Mouse (Mus musculus) adrenal gland, adult 8-10 months (tissue): ENCODE measurements around the gene Ascc3. TPM values are rescaled to one million over a fixed set of nuclear protein-coding genes. Genes with fewer than 3 reads are reported as not detected.
A peak's percentile ranks its signal among the peaks of the same experiment; 100 is the strongest.

ENCODE experiments used
- DNase-seq: peaks from one replicate; pipeline ENCODE4 v3.0.0; 2022
- total RNA-seq, 4 experiments: library from RNA; stranded (reverse); gene quantifications; 2 replicates each; pipeline ENCODE4 v1.2.4; 2022

Gene Ascc3
- total RNA-seq, result 10 to 100 TPM; 30.5 to 44.6 (median 35.9) TPM

DNA sequence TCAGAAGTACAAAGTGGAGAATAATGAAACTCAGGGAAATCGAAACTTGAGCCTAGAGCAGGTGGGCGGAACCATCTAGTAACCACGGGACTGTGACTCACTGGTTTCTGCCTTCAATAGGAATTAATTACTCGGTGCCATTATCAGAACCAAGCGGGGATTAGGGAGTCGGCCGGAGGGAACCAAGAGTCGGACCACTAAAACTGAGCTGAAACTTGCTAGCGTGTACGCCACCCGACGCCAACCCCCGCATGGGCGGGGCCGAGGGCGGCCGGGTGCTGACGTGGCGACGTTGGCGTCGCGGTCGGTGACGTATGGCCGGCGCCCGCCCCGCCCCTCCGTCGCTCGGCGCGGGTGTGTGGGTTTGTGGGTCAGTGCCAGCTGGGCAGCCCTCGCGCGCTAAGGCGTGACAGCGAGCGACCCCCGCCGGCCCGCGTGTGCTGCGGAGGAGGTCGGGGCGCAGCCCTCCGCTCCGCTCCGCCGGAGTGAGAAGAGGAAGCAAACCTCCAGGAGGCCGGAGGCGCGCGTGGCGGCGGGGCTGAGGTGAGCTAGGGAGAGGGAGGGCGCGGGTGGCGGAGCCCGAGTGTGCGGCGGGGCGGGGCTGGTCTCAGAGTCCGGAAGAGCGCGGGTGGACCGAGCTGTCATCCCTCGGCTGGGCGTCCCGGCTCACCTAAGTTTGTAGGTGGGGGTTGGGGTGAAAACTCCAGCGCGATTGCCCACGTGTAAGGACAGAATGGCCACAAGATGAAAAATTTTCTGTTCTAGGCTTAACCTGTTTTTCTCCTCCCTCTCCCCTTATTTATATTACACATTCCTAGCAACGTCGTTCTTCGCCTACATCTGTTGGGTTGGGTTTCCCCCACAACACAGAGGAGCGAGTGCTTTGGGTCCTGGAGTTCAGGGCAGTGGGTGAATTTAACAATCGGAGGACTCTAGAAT, at the start of gene Ascc3:
TSS of gene Ascc3 (plus strand) at position 315 of the 939 bp plus-strand sequence.
- peak; percentile 91 for DNase-seq

DNA sequence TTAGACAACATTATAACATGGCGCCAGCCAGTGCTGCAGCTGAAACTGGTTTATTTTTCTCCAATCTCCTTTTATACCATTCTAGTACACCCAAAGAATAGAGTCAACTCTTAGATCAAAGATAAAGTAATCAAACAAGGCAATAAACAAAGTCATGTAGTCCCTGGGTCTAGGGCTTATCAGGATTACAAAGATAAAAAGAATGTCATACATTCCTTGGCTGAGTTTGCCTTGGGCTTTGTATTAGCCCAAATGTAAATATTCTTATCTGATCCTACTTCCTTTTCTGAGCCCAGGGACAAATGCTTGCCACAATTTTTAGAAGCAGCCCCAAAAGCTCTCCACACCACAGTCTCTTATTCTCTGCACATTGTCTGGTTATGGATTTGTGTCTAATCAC, 7.7 kb upstream of the Ascc3 start:
- no peak for DNase-seq

DNA sequence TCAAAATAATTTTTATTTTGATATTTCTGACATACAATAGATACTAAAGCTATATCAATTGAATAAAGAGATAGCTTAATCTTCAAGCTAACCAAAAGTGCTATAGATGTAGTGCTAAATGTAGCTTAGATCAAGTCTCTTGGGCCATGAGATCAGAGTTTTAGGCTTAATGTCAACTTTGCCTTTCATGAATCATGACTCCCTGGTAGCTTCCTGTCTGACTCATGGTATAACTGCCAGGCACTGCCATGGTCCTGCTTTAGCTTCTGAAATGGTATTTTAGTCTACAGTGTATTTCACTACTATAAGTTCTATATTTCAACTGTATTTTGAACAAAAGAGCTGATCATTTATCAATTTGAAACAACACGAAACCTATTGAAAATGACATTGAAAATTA, 5.9 kb upstream of the Ascc3 start:
- DNase-seq, result no peak

DNA sequence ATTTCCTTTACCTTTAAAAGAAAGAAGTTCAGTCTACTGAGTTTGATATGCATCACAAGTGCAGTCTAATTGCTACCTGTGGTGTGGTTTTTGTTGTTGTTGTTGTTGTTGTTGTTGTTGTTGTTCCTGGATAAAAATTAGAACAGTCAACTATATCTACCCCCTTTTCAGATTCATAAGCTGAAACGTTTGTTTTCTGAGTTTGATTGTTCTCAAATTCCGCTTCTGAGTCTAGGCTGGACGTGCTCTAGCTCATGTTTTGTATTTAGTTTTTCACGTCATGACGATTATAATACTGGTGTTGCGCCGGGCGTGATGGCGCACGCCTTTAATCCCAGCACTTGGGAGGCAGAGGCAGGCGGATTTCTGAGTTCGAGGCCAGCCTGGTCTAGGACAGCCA, 902 bp downstream of the Ascc3 start:
- DNase-seq, result no peak

DNA sequence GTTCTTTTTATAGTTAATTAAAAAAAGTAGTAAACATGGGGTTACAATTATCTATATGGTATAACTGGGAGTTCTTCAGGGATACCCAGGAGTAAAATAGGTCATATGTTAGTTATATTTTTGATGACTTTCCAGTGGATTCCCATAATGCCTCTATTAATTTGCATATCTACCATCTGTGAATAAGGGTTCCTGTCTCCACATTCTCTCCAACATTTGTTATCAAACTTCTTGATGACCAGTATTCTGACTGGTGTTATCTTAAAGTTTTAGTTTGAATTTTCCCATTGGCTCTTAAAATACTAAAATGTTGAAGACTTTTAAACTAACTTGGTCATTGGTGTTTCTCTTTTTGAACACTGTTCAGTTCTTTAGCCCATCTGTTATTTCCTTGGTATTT, 2.9 kb downstream of the Ascc3 start:
- no peak for DNase-seq

DNA sequence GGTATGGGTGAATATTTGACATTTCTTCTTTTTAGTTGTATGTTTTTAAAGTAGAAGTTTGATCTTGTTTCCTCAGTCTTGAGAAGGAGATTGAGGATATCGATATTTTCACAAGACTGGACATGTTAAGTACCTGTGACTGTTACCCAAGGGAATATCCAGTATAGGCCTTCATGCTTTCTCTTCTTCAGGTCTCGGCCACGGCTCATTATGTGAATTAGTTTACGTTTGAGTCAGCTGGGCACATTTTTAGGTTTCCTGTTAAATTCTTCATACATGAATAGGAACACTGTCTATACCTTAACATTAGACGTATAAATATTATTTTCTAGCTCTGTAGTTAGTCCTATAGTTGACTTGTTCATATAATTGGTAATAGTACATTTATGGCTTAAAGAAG, 12.4 kb downstream of the Ascc3 start:
- DNase-seq, result no peak

DNA sequence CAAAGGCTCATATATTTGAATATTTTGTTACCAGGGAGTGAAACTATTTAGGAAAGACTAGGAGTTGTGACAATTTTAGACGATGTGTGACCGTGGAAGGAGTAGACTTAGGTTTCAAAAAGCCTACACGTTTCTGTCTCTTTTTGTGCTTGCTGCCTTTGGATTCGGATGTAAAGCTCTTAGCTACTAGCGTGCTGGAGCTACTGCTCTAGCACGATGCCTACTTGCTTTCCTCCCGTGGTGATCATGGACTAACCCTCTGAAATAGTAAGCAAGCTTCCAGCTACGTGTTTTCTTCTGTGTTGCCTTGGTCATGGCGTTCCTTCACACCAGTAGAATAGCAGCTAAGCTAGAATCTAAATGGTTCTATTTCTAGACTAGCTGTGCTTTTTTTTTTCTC, 21.4 kb downstream of the Ascc3 start:
- DNase-seq, result no peak

DNA sequence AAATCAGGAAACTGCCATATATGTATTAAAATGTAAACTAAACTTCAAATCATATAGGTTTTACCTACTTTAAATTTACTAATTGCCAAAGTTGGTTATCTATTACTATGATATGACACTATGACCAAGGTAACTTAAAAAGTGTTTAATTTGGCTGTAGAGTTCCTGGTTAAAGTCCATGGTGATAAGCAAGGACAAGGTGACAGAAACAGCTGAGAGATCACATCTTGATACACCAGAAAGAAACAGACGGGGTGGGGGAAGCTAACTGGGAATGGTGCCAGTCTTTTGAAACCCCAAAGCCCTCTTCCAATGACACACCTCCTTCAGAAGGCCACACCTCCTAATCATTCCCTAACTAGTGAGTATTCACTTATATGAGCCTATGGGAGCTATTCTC, 33.4 kb downstream of the Ascc3 start:
- no peak for DNase-seq

DNA sequence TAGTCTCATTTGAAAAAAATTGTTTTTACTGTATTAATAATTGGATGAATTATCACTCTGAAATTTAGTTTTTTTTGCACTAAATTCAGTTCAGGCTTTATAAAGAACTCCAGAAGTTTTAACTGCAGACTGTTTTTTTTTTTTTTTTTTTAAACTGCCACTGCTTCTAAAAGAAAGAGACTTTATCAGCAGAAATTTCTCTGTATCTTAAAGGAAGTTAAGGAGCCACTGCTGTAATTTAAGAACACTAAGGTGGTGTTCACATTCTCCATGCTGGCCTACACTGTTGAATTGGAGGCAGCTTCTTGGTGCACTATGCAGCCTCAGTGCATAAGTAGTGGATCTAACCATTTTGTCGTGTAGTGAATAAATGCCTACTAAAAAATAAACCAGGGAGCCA, 47.1 kb downstream of the Ascc3 start:
- DNase-seq, result no peak

DNA sequence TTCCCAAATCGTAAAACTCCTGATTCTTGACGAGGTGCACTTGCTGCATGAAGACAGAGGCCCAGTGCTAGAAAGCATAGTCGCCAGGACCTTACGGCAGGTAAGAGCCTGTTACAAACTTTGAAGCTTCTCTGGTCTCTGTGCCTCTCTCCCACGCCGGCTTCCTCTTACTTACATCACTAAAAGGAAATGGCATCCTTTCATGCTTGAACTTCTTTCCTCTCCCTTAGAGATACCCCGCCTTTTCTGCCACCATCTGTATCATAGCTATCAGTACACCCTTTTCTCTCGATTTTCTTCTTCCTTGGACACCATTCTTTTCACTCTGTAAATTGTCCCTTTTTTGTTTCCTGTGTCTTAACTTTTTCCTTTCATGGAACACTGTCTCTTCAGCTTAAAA, 58.1 kb downstream of the Ascc3 start:
- DNase-seq, result no peak

DNA sequence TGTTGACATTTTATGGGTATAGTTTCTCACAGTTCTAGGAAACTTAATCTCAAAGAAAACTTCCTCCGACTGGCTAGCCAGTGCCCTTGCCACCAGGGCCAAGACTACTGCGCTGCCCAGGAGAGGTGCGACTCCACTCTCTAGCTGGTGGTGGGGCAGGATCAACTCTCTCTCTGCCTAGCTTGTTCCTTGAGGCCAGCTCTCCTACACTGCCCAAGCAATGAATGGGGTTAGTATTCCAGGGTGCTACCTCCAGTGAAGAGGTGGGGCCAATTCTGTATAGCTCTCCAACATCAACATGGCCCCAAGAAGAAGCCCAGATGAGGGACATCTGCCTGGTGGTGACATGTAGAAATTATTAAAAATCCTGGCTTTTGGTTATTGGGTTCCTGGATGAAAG, 61.1 kb downstream of the Ascc3 start:
- DNase-seq, result no peak

DNA sequence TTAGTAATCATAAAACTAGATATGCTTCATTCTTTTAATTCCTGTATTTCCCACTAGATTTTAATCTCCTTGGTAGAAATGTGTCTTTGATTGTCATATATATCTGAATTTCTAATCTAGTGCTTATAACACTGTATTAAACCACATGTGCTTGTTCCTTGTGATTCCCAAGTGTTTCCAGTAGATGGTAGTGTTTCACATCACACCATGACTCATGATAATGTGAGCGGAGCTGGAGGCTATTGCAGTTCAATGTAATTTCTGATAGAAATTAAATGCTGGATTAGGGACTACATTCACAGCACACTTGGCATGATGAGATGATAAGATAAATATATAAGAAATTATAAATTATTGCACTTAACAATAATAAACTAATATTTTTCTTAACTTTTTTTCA, 64.9 kb downstream of the Ascc3 start:
- DNase-seq, result no peak

DNA sequence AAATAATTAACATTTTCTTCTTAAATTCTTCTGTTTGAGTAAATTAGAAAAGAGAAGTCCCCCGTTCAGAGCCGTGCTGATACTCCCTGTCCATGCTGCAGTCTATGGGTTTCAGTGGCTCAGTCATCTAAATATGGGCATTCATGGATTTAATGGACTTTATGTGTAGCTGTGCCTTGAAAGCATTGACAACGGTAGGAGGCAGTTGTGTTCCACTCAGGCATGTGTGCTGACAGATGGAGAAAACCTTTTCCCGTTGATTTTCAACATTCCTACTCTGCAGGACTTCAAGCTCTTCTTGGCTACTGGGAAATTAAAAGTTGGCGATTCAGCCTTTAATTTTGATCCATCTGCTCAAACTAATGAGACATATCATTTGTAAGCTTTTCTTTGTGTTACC, 79.0 kb downstream of the Ascc3 start:
- no peak for DNase-seq

DNA sequence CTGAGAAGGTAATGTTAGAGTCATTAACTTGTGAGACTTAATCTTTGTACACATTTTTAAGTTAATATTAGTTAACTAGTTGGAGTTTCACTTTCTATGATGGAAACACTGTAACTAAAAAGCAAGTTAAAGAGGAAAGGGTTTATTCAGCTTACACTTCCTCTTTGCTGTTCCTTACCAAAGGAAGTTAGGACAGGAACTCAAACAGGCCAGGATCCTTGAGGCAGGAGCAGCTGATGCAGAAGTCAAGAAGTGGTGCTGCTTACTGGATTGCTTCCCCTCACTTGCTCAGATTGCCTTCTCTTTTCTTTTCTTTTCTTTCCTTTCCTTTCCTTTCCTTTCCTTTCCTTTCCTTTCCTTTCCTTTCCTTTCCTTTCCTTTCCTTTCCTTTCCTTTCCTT, 97.9 kb downstream of the Ascc3 start:
- DNase-seq, result no peak

DNA sequence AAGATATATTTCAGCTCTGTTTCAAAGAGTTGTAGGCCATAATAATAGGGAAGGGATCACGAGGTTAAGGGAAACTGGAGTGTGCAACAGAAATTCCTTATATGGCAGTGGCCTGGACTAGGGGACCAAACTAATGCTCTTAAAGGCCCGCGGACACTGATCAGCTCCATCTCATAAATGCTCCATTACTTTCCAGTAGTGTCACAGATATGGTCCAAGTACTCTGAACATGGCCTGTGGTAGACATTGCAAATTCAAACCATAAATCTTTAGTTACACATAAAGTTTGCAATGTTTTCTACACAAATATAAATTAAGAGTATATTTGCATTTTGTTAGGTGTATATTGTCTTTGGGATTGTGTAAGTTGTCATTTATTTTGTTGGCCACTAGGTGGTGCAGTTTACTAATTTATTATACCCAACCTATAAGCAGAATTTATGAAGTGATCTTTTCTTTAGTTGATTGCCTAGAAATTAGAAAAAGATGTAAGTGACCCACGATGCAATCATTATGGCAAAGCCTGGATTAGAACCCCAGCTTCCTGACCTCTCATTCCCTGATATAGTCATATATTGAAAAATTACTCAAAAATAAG, 106.5 kb downstream of the Ascc3 start:
- no peak for DNase-seq

DNA sequence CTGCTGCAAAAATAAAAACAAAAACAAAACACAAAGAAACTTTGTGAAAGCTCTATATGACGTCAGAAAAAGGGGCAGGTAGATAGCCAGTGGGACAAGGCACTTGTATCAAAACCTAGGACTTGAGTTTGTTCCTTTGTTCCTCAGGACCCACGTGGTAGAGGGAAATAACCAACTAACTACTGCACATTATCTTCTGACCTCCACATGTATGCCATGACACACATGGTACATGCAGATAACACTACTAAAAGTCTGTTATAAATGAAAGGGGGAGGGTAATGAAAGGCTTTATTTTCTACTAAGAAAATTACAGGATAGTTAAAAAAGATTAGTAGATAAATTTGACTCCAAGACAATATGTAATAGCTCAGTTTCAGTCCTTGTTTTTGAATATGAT, 109.3 kb downstream of the Ascc3 start:
- DNase-seq, result no peak

DNA sequence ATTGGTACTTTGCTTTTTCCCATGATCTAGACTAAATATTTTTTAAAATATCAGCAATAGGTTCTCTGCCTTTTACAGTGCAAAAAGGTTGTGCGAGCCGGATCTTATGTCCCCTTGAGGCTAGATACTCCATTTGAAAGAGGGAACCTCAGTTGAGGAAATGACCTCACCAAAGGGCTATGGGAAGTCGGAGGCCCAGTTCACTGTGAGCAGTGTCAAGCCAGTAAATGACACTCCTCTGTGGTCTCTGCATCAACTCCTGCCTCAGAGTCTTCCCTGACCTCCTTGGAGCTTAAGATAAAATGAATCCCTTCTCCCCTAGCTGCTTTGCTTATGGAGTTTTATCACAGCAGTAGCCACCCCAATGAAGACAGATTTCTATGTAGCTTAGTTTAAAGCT, 109.9 kb downstream of the Ascc3 start:
- no peak for DNase-seq

DNA sequence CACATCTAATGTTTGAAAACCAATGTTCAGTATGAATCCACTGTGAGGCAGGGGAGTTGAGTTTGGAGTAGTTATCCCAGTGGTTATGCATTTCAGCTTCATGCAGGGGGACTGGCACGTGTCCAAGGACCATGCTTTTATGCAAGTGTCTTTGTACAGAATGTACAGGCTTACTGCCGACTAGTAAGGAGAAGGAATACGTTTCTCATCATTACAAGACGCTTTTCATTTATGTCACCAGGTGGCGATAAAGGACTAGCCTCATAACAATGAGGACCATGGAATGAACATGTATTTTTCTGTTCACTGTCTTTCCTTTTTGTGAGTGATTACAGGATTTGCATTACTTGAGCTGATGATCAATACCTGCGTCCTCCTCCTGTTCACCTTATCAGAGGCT, 111.7 kb downstream of the Ascc3 start:
- no peak for DNase-seq

DNA sequence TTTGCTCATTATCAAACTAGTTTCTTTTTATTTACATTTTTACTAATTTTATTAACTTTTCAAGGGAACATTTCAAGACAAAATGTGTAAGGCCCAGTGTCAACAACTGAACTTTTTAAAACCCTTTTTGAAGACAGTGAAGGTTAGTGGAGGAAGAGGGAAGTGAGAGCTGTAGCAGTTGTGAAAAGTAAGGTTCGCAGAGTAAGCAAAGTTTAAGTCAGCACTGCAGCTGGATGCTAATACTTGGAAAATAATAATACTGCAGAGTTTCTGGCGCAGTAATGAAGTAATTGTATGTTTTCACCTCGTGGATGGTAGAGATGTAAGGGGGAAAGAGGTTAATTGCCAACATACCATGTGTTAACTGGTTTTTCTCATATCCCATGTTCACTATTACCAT, 112.4 kb downstream of the Ascc3 start:
- no peak for DNase-seq

DNA sequence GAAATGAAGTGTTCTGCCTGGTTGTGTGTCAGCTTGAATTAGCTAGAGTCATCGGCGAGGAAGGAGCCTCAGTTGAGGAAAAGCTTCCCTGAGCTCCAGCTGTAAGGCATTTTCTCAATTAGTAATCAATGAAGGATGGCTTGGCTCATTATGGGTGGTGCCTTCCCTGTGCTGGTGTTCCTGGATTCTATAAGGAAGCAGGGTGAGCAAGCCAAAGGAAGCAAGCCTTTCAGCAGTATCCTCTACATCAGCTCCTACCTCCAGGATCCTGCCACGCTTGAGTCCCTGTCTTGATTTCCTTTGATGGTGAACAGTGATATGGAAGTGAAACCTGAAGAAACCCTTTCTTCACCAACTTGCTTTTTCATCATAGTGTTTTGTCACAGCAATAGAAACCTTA, 118.8 kb downstream of the Ascc3 start:
- DNase-seq, result no peak

DNA sequence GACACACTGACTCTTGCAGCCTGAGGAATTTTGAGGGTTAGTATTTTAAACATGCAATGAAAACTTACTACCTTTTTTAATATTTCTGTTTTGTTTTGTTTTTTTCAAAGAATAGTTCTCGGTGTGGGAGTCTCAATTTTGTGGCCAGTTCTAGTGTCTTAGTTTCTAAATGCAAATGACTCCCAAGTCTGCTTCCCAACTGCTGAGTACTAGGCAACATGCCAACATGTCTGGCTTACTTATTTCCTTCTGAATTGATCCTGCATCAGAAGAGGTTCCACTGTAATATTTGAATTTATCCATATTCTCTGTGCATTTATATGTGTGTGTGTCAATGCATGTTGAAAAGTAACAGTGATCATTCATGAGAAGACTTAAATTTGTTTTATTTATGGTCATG, 119.3 kb downstream of the Ascc3 start:
- no peak for DNase-seq

DNA sequence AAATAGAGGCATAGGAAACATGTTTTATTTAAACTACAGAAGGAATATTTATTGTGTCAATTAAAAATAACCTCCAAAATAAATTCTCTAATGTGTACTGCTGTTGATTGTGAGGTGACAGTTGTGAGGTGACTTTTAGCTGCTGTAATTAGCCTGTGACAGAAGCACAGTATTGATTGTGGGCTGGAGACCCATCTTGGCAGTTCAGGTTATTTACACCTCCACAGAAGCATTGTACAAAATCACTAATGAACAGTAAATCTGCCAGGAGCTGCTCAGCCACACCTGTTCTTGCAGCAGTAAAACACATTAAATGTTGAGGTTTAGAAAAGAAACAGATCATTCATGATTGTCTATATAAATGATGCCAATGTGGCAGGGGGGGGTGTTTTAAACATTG, 141.0 kb downstream of the Ascc3 start:
- DNase-seq, result no peak

DNA sequence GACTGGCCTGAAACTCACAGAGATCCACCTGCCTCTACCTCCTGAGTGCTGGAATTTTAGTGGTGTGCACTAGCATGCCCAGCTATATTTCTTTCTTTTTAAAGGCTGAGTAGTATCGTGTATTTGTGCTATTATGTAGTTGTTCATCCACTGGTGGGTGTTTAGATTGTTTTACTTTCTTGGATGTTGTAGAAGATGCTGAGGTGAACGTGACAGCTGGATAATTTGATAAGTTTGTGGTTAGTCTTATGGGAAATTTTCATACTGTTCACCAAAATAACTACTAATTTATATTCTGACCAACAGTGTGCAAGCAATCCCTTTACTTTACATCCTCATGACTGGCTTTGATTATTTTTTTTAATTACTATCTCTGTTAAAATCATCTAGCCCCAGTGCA, 169.6 kb downstream of the Ascc3 start:
- DNase-seq, result no peak

DNA sequence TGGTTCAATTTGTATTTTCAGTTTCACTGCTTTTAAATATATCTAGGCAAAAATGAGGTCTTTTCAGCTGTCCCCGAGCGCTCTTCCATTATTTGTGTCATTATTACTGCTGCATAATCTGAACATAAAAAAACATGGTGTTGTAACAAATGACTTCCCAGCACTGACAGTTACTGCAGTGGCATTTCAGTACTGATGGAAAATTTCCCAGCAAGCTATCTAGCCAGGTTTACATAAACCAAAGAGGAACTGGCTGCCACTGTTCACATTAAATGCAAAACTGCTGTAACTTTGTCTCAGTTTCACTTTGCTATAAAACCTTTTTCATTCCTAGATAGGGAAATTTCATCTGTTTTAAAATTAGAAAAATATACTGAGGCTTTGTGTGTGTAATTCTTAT, 170.5 kb downstream of the Ascc3 start:
- no peak for DNase-seq
